Mouse (Mus musculus) C2C12 (cell line): ENCODE results near the gene Gm47791.

Experiments
- CTCF ChIP-seq: IDR thresholded peaks from one replicate; pipeline ENCODE4 v1.5.1; 2011; ENCODE audit not compliant: control insufficient read depth, insufficient read depth, insufficient read length
- FOSL1 ChIP-seq: IDR thresholded peaks from one replicate; pipeline ENCODE4 v1.8.0; 2011; ENCODE audit warnings: mild to moderate bottlenecking, low read length; ENCODE audit not compliant: poor library complexity, insufficient read depth, severe bottlenecking
- MAX ChIP-seq: IDR thresholded peaks from one replicate; pipeline ENCODE4 v1.6.1; 2011; ENCODE audit warnings: mild to moderate bottlenecking, control low read depth
- MYOG ChIP-seq: IDR thresholded peaks from one replicate; pipeline ENCODE4 v1.6.1; 2011; ENCODE audit not compliant: control insufficient read depth, insufficient read length; ENCODE audit errors: extremely low read depth
- USF1 ChIP-seq: IDR thresholded peaks from one replicate; pipeline ENCODE4 v1.6.1; 2011; ENCODE audit warnings: low read depth, mild to moderate bottlenecking, control low read depth, moderate library complexity

GRCm38 (mm10) chr1:82820179-82820578 lies 49.1 kb upstream of the Gm47791 start:
- TF ChIP-seq CTCF (no peak), MYOG (no peak), USF1 (no peak), MAX (no peak), FOSL1 (no peak)
